Mouse (Mus musculus) heart, adult 2 months (tissue): ENCODE measurements around the gene Ube2n. TPM values are rescaled to one million over a fixed set of nuclear protein-coding genes. Genes with fewer than 3 reads are reported as not detected.
"Not testable (repeated sequence)": the region's sequence is repeated elsewhere in the genome, so short reads cannot be mapped to it uniquely, and the experiment has no call there.

Source experiments
- DNase-seq, 2 experiments: peaks; one replicate each; pipeline ENCODE4 v3.0.0; 2021
- H3K27ac ChIP-seq: fragments of 200-600 bp; 2 replicates; pipeline ENCODE4 v1.8.1; 2022
- H3K27me3 ChIP-seq: fragments of 200-500 bp; 2 replicates; pipeline ENCODE4 v1.6.1; 2012; ENCODE audit warnings: mild to moderate bottlenecking, low read length, inconsistent platforms, mixed read lengths; ENCODE audit not compliant: control insufficient read depth, insufficient read depth
- H3K36me3 ChIP-seq: fragments of 200-500 bp; 2 replicates; pipeline ENCODE4 v1.6.1; 2012; ENCODE audit warnings: low read length, inconsistent platforms; ENCODE audit not compliant: control insufficient read depth, insufficient read depth
- H3K4me1 ChIP-seq: fragments of 200-500 bp; 2 replicates; pipeline ENCODE4 v1.6.1; 2011; ENCODE audit warnings: low read length; ENCODE audit not compliant: control insufficient read depth, insufficient read depth
- H3K4me3 ChIP-seq: fragments of 200-600 bp; 2 replicates; pipeline ENCODE4 v1.8.1; 2022
- H3K79me2 ChIP-seq: fragments of 200-500 bp; replicated peaks from 2 replicates; pipeline ENCODE4 v1.6.1; 2012; ENCODE audit warnings: mild to moderate bottlenecking, inconsistent platforms, low read length, moderate library complexity, mixed read lengths; ENCODE audit not compliant: control insufficient read depth, insufficient read depth
- H3K9ac ChIP-seq: fragments of 200-500 bp; 2 replicates; pipeline ENCODE4 v1.6.1; 2012; ENCODE audit warnings: low read depth, mild to moderate bottlenecking, control low read depth, inconsistent platforms, low read length, mixed read lengths
- CTCF ChIP-seq: fragments of 200-600 bp; IDR thresholded peaks from 2 replicates; pipeline ENCODE4 v1.8.1; 2022; ENCODE audit warnings: antibody characterized with exemption, mild to moderate bottlenecking, moderate library complexity
- EP300 ChIP-seq: fragments of 200-500 bp; IDR thresholded peaks from 2 replicates; pipeline ENCODE4 v1.6.1; 2011; ENCODE audit warnings: low read depth, low read length, control low read depth; ENCODE audit not compliant: insufficient read depth
- POLR2A ChIP-seq: fragments of 200-500 bp; IDR thresholded peaks from 2 replicates; pipeline ENCODE4 v1.6.1; 2011; ENCODE audit warnings: mild to moderate bottlenecking, low read depth, low read length, control low read depth; ENCODE audit not compliant: insufficient read depth
- WGBS: fragments of 180-500 bp; shearing (Covaris S2); methylation state at CpG from one replicate; pipeline ENCODE4 v1.1.7; 2018; 5-methylcytosine and 5-hydroxymethylcytosine counted together
- intact Hi-C: fragments of 180-260 bp; cut with DNase I; formaldehyde crosslinking; loops from one replicate; pipeline ENCODE4 v1.15.1; 2025
- polyA plus RNA-seq: library from polyadenylated mRNA; depleted of rRNA; stranded (reverse); fragments of >200 nt; gene quantifications from 2 replicates; pipeline ENCODE4 v1.2.3, GENCODE M21; 2012
- total RNA-seq, 2 experiments: library from RNA; stranded (reverse); gene quantifications; 2 replicates each; pipeline ENCODE4 v1.2.3; 2021

Ube2n gene
- total and polyA plus RNA-seq, 3 experiments = 48.8 to 89.7 (median 89.5) TPM

DNA sequence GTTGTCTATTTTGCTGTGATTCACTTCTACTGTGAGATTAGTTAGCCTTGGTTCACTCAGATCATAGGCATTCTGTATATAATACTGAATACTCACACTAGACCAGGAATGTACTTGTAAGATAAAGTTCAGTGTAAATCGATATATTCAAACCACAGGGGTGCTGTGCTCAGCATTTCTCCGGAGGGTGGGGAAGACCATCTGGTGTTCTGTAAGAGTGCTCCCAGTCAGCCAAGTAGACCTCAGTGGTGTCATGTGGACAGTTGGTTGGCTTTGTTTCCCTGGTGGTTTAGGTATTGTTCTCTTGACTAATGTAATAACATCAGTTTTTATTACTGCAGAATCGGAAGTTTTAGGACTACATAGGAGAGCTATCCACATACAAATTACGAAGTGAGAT lies 30.1 kb downstream of the Ube2n start:
- DNase-seq = peak in 1 of 2 experiments; percentile 8
- H3K27ac ChIP-seq = no peak overlapping the region
- WGBS = 61% methylated on average over 4 of the region's 4 CpGs
- intact Hi-C loops = loop anchor here (5.0 kb wide), 1 partner anchor 43 kb away; the partner anchor contains the start of gene Mrpl42
- no peak overlapping the region for H3K9ac ChIP-seq
- no peaks in the 10 kb centered on the region; the same call in 1 of the 2 replicates for H3K4me1 ChIP-seq
- no peak for TF ChIP-seq POLR2A
- no peak for TF ChIP-seq CTCF
- TF ChIP-seq EP300 = no peak
- no peaks in the 10 kb centered on the region for H3K27me3 ChIP-seq
- H3K4me3 ChIP-seq = no peak overlapping the region
- peaks cover 28% of the 10 kb centered on the region for H3K36me3 ChIP-seq
- no peaks in the 10 kb centered on the region for H3K79me2 ChIP-seq

GRCm38 (mm10) chr10:95546178-95546577 lies 31.2 kb downstream of the Ube2n start:
- no peak overlapping the region for H3K9ac ChIP-seq
- no peak overlapping the region for H3K4me3 ChIP-seq
- H3K27ac ChIP-seq = no peak overlapping the region
- H3K4me1 ChIP-seq = no peaks in the 10 kb centered on the region; the same call in 1 of the 2 replicates
- intact Hi-C loops = loop anchor here (5.0 kb wide), 1 partner anchor 44 kb away; the partner anchor contains the start of gene Mrpl42
- TF ChIP-seq POLR2A (no peak), CTCF (no peak), EP300 (no peak)
- WGBS = 93% methylated on average over 2 of the region's 2 CpGs
- peaks cover 31% of the 10 kb centered on the region for H3K36me3 ChIP-seq
- no peaks in the 10 kb centered on the region for H3K79me2 ChIP-seq
- no peaks in the 10 kb centered on the region for H3K27me3 ChIP-seq
- peak in 1 of 2 experiments; percentile 10 for DNase-seq

DNA sequence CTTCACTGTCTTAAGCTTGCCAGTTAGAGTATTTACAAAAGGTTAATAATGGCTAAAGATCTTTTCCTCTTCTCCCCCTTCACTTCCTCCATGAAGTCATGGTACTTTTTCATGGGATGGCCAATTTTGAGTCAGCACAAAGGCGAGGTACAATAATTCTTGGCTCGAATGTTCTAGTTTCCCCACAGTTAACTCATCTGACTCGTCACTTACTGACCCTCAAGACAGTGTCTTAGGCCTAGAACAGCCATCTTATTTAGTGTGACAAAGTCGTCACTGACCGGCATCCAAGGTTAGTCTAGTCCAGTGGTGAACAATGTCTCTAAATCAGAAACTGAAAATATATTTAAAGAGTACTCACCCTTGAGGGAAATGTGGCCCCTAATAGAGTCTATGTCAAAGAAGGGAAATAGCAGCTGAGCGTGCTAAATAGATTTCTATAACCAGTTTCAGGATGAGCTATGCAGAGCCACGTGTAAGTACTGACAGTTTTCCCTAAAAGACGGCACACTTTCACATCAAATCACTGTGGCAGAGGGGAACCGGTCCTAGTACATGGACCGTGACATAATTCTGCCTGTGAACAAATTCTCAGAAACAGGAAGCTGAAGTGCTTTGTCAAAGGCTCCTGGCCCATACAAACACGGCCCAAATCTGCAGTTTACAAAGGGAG lies 33.3 kb downstream of the Ube2n start:
- Histone ChIP-seq H3K27ac (peak overlapping the region; percentile 23), H3K27me3 (no peaks in the 10 kb centered on the region), H3K36me3 (peaks cover 27% of the 10 kb centered on the region), H3K9ac (no peak overlapping the region), H3K79me2 (no peaks in the 10 kb centered on the region), H3K4me1 (peaks cover 2% of the 10 kb centered on the region), H3K4me3 (no peak overlapping the region)
- WGBS = 47% methylated on average over 11 of the region's 11 CpGs
- intact Hi-C loops = loop anchor here (5.0 kb wide), 1 partner anchor 46 kb away; the partner anchor contains the start of gene Mrpl42
- TF ChIP-seq POLR2A (no peak), EP300 (no peak), CTCF (no peak)
- DNase-seq = peak in 1 of 2 experiments; percentile 6

- not testable (repeated sequence) for H3K4me1 ChIP-seq, H3K4me3 ChIP-seq, H3K9ac ChIP-seq, H3K27ac ChIP-seq, H3K79me2 ChIP-seq, H3K27me3 ChIP-seq
- peaks cover 29% of the 10 kb centered on the region for H3K36me3 ChIP-seq
- 53% methylated on average over 5 of the region's 5 CpGs for WGBS
- intact Hi-C loops = loop anchor here (5.0 kb wide), 1 partner anchor 47 kb away; the partner anchor contains the start of gene Mrpl42
- DNase-seq = peak in 1 of 2 experiments; percentile 13
Measured at GRCm38 (mm10) chr10:95549080-95549479, 34.1 kb downstream of the Ube2n start.

DNA sequence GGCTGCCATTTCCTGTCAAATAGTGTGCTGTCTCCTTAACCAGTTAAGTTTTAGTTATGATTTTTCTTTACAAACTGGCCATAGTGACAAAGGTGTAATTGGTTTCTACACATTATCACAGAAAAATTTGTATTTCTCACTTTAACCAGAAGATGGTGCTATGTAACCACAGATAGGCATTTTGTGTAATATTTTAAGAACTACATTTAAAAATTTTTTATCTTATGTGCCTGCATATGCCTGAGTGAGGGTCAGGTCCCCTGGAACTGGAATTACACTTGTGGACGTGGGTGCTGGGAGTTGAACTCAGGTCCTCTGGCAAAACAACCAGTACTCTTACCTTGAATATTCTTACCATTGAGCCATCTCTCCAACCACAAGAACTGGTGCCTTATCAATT lies 35.6 kb downstream of the Ube2n start:
- Histone ChIP-seq H3K27ac (no peak overlapping the region), H3K27me3 (no peaks in the 10 kb centered on the region), H3K79me2 (no peaks in the 10 kb centered on the region), H3K36me3 (peaks cover 27% of the 10 kb centered on the region), H3K9ac (no peak overlapping the region), H3K4me3 (no peak overlapping the region), H3K4me1 (peaks cover 11% of the 10 kb centered on the region)
- DNase-seq = peak in 1 of 2 experiments; percentile 21
- TF ChIP-seq POLR2A (no peak), CTCF (peak; percentile 80), EP300 (no peak)
- WGBS = 56% methylated on average over 1 of the region's 1 CpGs
- intact Hi-C loops = loop anchor here (2.0 kb wide), 2 partner anchors 306 to 482 kb away; no protein-coding TSS in a partner anchor

DNA sequence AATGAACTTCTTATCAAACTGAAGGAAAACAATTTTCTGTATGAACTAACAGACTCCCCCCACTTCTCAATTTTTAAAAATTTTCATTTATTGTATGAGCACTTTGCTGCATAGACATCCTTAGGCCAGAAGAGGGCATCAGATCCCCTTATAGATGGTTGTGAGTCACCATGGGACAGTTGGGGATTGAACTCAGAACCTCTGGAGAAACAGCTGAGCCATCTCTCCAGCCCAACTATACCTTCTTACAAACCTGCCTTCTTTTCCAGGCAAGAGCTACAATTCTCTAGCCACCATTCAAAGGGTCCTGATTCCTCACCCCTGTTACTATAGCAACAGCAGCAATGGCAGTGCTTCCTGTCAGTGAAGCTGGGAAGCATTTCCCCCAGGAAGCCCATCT lies 36.8 kb downstream of the Ube2n start:
- Histone ChIP-seq H3K36me3 (peaks cover 27% of the 10 kb centered on the region), H3K27ac (no peak overlapping the region)
- TF ChIP-seq CTCF (peak; percentile 69), EP300 (no peak)

More for the DNA sequence above, 36.8 kb downstream of the Ube2n start:
- DNase-seq = peak in 1 of 2 experiments; percentile 14
- no peak overlapping the region for H3K9ac ChIP-seq
- 0 out of 2 replicates have a peak, but pooled peaks cover 2% of the 10 kb centered on the region for H3K79me2 ChIP-seq
- H3K27me3 ChIP-seq = no peaks in the 10 kb centered on the region
- intact Hi-C loops = loop anchor here (1.0 to 2.0 kb wide), 3 partner anchors 305 to 481 kb away; no protein-coding TSS in a partner anchor
- H3K4me1 ChIP-seq = peaks cover 16% of the 10 kb centered on the region
- H3K4me3 ChIP-seq = no peak overlapping the region
